ENCODE assay signal across 10 mouse cellular contexts in the genomic region with DNA sequence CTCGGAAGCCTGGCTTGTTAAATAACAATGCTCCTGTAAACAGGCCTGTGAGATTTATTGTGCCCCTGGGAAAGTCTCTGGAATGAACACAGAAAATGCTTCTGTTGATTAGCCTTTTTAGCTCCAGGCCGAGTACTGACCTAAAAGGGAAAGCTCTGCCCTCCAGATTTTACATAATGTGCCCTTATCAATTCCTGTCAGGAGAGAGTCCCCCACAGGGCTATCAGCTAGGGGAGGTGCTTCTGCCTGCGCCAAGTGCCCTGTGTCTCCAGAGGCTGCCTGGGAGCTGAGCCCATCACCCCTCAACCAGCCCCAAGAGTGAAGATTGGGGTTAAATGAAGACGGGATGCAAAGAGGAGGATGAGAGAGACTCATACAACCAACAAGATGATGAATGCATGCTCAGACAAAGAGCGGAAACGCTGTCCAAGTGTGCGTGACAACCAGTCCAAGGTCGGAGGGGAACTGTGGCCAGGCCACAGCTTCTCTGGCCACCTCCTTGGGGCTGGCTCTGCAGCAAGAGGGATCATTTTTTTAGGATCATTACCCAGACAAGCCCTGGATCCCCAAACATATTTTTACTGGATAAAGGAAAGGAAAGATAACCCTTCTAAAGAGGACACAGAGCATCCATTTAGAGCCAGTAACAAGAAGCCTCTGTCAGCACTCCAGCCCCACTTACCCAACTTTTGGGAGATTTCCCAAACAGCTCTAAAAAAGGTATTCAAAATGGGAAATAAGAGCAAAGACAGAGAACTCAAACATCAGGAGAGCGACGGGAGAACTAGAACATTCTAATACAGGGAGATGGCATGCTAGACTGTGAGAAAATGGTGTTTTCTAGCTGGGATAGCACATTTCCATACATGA.
DNase-seq lines count a peak whose midpoint lies in the region; ATAC-seq and TF ChIP-seq lines count a peak whose summit lies in the region.
"Had no signal": no experiment of that assay in that cellular context is flagged by ENCODE, and none has a peak within 500 bp of the region (broad histone marks: within the 10 kb centered on the region; RNA-seq: fewer than 3 reads in every experiment).

No protein-coding gene starts in this region.

- H3K4me2 ChIP-seq in hindbrain, postnatal 0 days (ENCODE audit: low read depth, low read length), result no peak overlapping the region
- no peak overlapping the region for H3K4me2 ChIP-seq in forebrain, embryonic 14.5 days (ENCODE audit: low read length)

- DNase-seq in left cerebral cortex, adult 2 months (ENCODE audit: extremely low spot score in 1 of 2, low spot score in 2 of 2), result no peak
- DNase-seq in left cerebral cortex, adult 18-20 months (ENCODE audit: low spot score in 2 of 2), result no peak
- DNase-seq in gastrocnemius, postnatal 25 days, result peak; percentile 37
- DNase-seq in hindbrain, postnatal 0 days (ENCODE audit: low spot score), result peak; percentile 50
- DNase-seq in lung, postnatal 10 days, result peak; percentile 63
- DNase-seq in forebrain, embryonic 14.5 days (ENCODE audit: low spot score), result no peak
- no peak for DNase-seq in thymus, postnatal 14 days

- H3K4me3 ChIP-seq in left cerebral cortex, adult 2 months, result no peak overlapping the region
- H3K4me3 ChIP-seq in hindbrain, postnatal 0 days (ENCODE audit: low read length), result no peak overlapping the region
- H3K4me3 ChIP-seq in forebrain, embryonic 14.5 days (ENCODE audit: low read depth, low read length), result no peak overlapping the region
- H3K4me3 ChIP-seq: erythroblast, embryonic 14.5 days had no signal

- H3K4me1 ChIP-seq in hindbrain, postnatal 0 days (ENCODE audit: insufficient read depth, low read length), result 0 out of 2 replicates have a peak, but pooled peaks cover 10% of the 10 kb centered on the region
- H3K4me1 ChIP-seq in forebrain, embryonic 14.5 days (ENCODE audit: control insufficient read depth, insufficient read depth, low read length), result no peaks in the 10 kb centered on the region; the same call in none of the 2 replicates

- no peaks in the 10 kb centered on the region for H3K27me3 ChIP-seq in hindbrain, postnatal 0 days (ENCODE audit: insufficient read depth, low read length)
- no peaks in the 10 kb centered on the region for H3K27me3 ChIP-seq in forebrain, embryonic 14.5 days (replicated peaks; ENCODE audit: control insufficient read depth, insufficient read depth, low read length)

- H3K36me3 ChIP-seq in hindbrain, postnatal 0 days (ENCODE audit: insufficient read depth, low read length), result no peaks in the 10 kb centered on the region
- no peaks in the 10 kb centered on the region for H3K36me3 ChIP-seq in forebrain, embryonic 14.5 days (ENCODE audit: control insufficient read depth, insufficient read depth, low read length)
- H3K36me3 ChIP-seq: G1E had no signal

- peak overlapping the region; percentile 91 for H3K27ac ChIP-seq in left cerebral cortex, adult 2 months
- H3K27ac ChIP-seq in hindbrain, postnatal 0 days, result peak overlapping the region; percentile 58; the same call in 1 of the 2 replicates
- no peak overlapping the region for H3K27ac ChIP-seq in forebrain, embryonic 14.5 days (ENCODE audit: low read depth, low read length)

- no peak for TF ChIP-seq CTCF in left cerebral cortex, adult 2 months (IDR thresholded peaks at IDR 0.05)
- TF ChIP-seq CTCF in hindbrain, postnatal 0 days (IDR thresholded peaks at IDR 0.05; ENCODE audit: low read depth), result no peak

- intact Hi-C loops in left cerebral cortex, adult 2 months (cut with DNase I), result loop anchor here (5.0 kb wide), 1 partner anchor 60 kb away; no protein-coding TSS in a partner anchor

- no peaks in the 10 kb centered on the region for H3K9me3 ChIP-seq in hindbrain, postnatal 0 days (ENCODE audit: low read length)
- H3K9me3 ChIP-seq in forebrain, embryonic 14.5 days (replicated peaks; ENCODE audit: control insufficient read depth, low read length), result no peaks in the 10 kb centered on the region
- H3K9me3 ChIP-seq: G1E had no signal

- no peak for ATAC-seq in hindbrain, postnatal 0 days
- ATAC-seq in forebrain, embryonic 14.5 days, result no peak
- no peak for ATAC-seq in monocyte, adult 5-6 weeks (replicated peaks; ENCODE audit: insufficient number of reproducible peaks, low FRiP score, low TSS enrichment, poor library complexity, severe bottlenecking)

- 33% methylated on average over 10 of the region's 10 CpGs for WGBS in hindbrain, postnatal 0 days
- WGBS in forebrain, embryonic 14.5 days, result 58% methylated on average over 10 of the region's 10 CpGs

- H3K9ac ChIP-seq in hindbrain, postnatal 0 days (replicated peaks; ENCODE audit: low read length), result no peak overlapping the region
- H3K9ac ChIP-seq in forebrain, embryonic 14.5 days (ENCODE audit: low read length), result no peak overlapping the region

Comparison
In these comparisons a context has a peak if more than half of its experiments do, and no peak if none do; other contexts are left out.
1. DNase-seq: peak in gastrocnemius, postnatal 25 days (single experiment), hindbrain, postnatal 0 days (single experiment) and lung, postnatal 10 days (single experiment); none in left cerebral cortex, adult 2 months (0 of 2), left cerebral cortex, adult 18-20 months (0 of 2), forebrain, embryonic 14.5 days (single experiment) and thymus, postnatal 14 days (single experiment).